In genomic region chr17:31386766-31387275, GRCm38 (mm10) we compare ENCODE assay signal across 8 mouse cellular contexts. TPM values are rescaled to one million over a fixed set of nuclear protein-coding genes. Genes with fewer than 3 reads are reported as not detected.
DNase-seq lines count a peak whose midpoint lies in the region; ATAC-seq lines count a peak whose summit lies in the region.

No protein-coding gene starts in this region.

- peak overlapping the region; percentile 85 for H3K9ac ChIP-seq in heart, embryonic 13.5 days
- H3K9ac ChIP-seq in embryonic facial prominence, embryonic 12.5 days: peak overlapping the region; percentile 71
- peak overlapping the region; percentile 84 for H3K9ac ChIP-seq in midbrain, embryonic 16.5 days (ENCODE audit: low read depth, low read length)

- WGBS in heart, embryonic 13.5 days: 19% methylated on average over 7 of the region's 7 CpGs
- 11% methylated on average over 7 of the region's 7 CpGs for WGBS in embryonic facial prominence, embryonic 12.5 days
- 7% methylated on average over 7 of the region's 7 CpGs for WGBS in midbrain, embryonic 16.5 days

- H3K4me3 ChIP-seq in heart, embryonic 13.5 days: peak overlapping the region; percentile 76
- H3K4me3 ChIP-seq in embryonic facial prominence, embryonic 12.5 days: peak overlapping the region; percentile 72
- peak overlapping the region; percentile 83 for H3K4me3 ChIP-seq in midbrain, embryonic 16.5 days (ENCODE audit: low read depth, low read length)

- no peak for ATAC-seq in heart, embryonic 13.5 days (ENCODE audit: extremely low read depth, insufficient number of reproducible peaks, low FRiP score, low TSS enrichment)
- no peak for ATAC-seq in embryonic facial prominence, embryonic 12.5 days (ENCODE audit: insufficient number of reproducible peaks, insufficient read depth, low FRiP score, low TSS enrichment)
- 0 out of 2 replicates have a peak, but pooled peaks have one; percentile 5 for ATAC-seq in midbrain, embryonic 16.5 days
- no peak for ATAC-seq in activated CD4-positive, CD25-positive, alpha-beta regulatory T cell, adult 4 months

- no peaks in the 10 kb centered on the region for H3K36me3 ChIP-seq in heart, embryonic 13.5 days
- no peaks in the 10 kb centered on the region for H3K36me3 ChIP-seq in embryonic facial prominence, embryonic 12.5 days
- no peaks in the 10 kb centered on the region for H3K36me3 ChIP-seq in midbrain, embryonic 16.5 days (ENCODE audit: control insufficient read depth, insufficient read depth, low read length)

- no peak overlapping the region for H3K27ac ChIP-seq in heart, embryonic 13.5 days (replicated peaks)
- no peak overlapping the region for H3K27ac ChIP-seq in embryonic facial prominence, embryonic 12.5 days
- peak overlapping the region; percentile 73 for H3K27ac ChIP-seq in midbrain, embryonic 16.5 days (ENCODE audit: low read length)

- DNase-seq in heart, postnatal 10 days: no peak
- peak; percentile 49 for DNase-seq in kidney, adult 9 months
- DNase-seq in thymus, adult 18-20 months: no peak
- DNase-seq in frontal cortex, postnatal 36 days (ENCODE audit: low spot score in 2 of 2): no peak

- H3K4me1 ChIP-seq in heart, embryonic 13.5 days: peaks cover 43% of the 10 kb centered on the region
- H3K4me1 ChIP-seq in embryonic facial prominence, embryonic 12.5 days: peaks cover 30% of the 10 kb centered on the region
- peaks cover 45% of the 10 kb centered on the region for H3K4me1 ChIP-seq in midbrain, embryonic 16.5 days (ENCODE audit: control insufficient read depth, insufficient read depth, low read length)

- no peaks in the 10 kb centered on the region for H3K9me3 ChIP-seq in heart, embryonic 13.5 days
- no peaks in the 10 kb centered on the region for H3K9me3 ChIP-seq in embryonic facial prominence, embryonic 12.5 days
- H3K9me3 ChIP-seq in midbrain, embryonic 16.5 days (replicated peaks; ENCODE audit: control insufficient read depth, low read length, poor library complexity, severe bottlenecking): no peaks in the 10 kb centered on the region

- H3K4me2 ChIP-seq in heart, embryonic 13.5 days: peak overlapping the region; percentile 95
- peak overlapping the region; percentile 80 for H3K4me2 ChIP-seq in embryonic facial prominence, embryonic 12.5 days (replicated peaks)
- H3K4me2 ChIP-seq in midbrain, embryonic 16.5 days (ENCODE audit: low read length): peak overlapping the region; percentile 87

- intact Hi-C loops in heart, postnatal 10 days (cut with DNase I): loop anchor here (5.0 kb wide), 1 partner anchor 45 kb away; no protein-coding TSS in a partner anchor

- H3K27me3 ChIP-seq in heart, embryonic 13.5 days (replicated peaks): peaks cover 41% of the 10 kb centered on the region
- no peaks in the 10 kb centered on the region for H3K27me3 ChIP-seq in embryonic facial prominence, embryonic 12.5 days
- H3K27me3 ChIP-seq in midbrain, embryonic 16.5 days (ENCODE audit: control insufficient read depth, insufficient read depth, low read depth, low read length): no peaks in the 10 kb centered on the region

RNA-seq across cellular contexts. Expression of gene Pde9a, which starts 0.8 kb away (rescaled TPM):
- polyA plus RNA-seq in heart, embryonic 13.5 days (2015; fragmentation: Nextera tagmentation; extraction: Ambion mirVana): 7.3 TPM in 2 replicates
- 1 to 10 TPM; 6.8 to 9.2 TPM for total RNA-seq in heart, postnatal 10 days (2021)
- polyA plus RNA-seq in embryonic facial prominence, embryonic 12.5 days (2016; fragmentation: Nextera tagmentation; extraction: Ambion mirVana): 25.5 and 29.4 TPM in 2 replicates
- polyA plus RNA-seq in midbrain, embryonic 16.5 days (2015; fragmentation: Nextera tagmentation; extraction: Ambion mirVana): 33.1 and 41.0 TPM in 2 replicates
- 1 to 10 TPM in 1 of 2 experiments, not detected in 1; 1.4 TPM for polyA plus RNA-seq in activated CD4-positive, CD25-positive, alpha-beta regulatory T cell, adult 4 months (2017; shearing (Covaris generic))
